Mouse (Mus musculus) embryonic facial prominence, embryonic 11.5 days (tissue): ENCODE results near the gene Abhd15. TPM values are rescaled to one million over a fixed set of nuclear protein-coding genes. Genes with fewer than 3 reads are reported as not detected.

ENCODE experiments used
- ATAC-seq: fragments of 200-750 bp; cut with Nextera tagmentation; replicated peaks from 2 replicates; pipeline ENCODE4 v1.8.0; 2017; ENCODE audit warnings: low read depth; ENCODE audit not compliant: insufficient number of reproducible peaks, low FRiP score, low TSS enrichment
- DNase-seq: peaks from one replicate; pipeline ENCODE4 v3.0.0-alpha.2; 2015; ENCODE audit warnings: low spot score
- H3K27ac ChIP-seq: fragments of 300-500 bp; sonication (generic); replicated peaks from 2 replicates; pipeline ENCODE4 v1.5.1; 2014; ENCODE audit warnings: mild to moderate bottlenecking, low read depth, low read length, control low read depth
- H3K27me3 ChIP-seq: fragments of 300-500 bp; sonication (generic); 2 replicates; pipeline ENCODE4 v1.6.1; 2014; ENCODE audit warnings: mild to moderate bottlenecking, low read length, moderate library complexity, mixed read lengths; ENCODE audit not compliant: control insufficient read depth, insufficient read depth
- H3K36me3 ChIP-seq: fragments of 300-500 bp; sonication (generic); replicated peaks from 2 replicates; pipeline ENCODE4 v1.6.1; 2014; ENCODE audit warnings: low read depth, mild to moderate bottlenecking, low read length, moderate library complexity, mixed read lengths; ENCODE audit not compliant: control insufficient read depth, insufficient read depth
- H3K4me1 ChIP-seq: fragments of 300-500 bp; sonication (generic); 2 replicates; pipeline ENCODE4 v1.6.1; 2014; ENCODE audit warnings: low read length, mixed read lengths; ENCODE audit not compliant: control insufficient read depth, insufficient read depth
- H3K4me2 ChIP-seq: fragments of 300-500 bp; sonication (generic); 2 replicates; pipeline ENCODE4 v1.6.1; 2014; ENCODE audit warnings: low read depth, mild to moderate bottlenecking, control low read depth, low read length, moderate library complexity
- H3K4me3 ChIP-seq: fragments of 300-500 bp; sonication (generic); 2 replicates; pipeline ENCODE4 v1.5.1; 2014; ENCODE audit warnings: low read depth, low read length, control low read depth
- H3K9ac ChIP-seq: fragments of 300-500 bp; sonication (generic); replicated peaks from 2 replicates; pipeline ENCODE4 v1.6.1; 2014; ENCODE audit warnings: mild to moderate bottlenecking, control low read depth, low read length
- H3K9me3 ChIP-seq: fragments of 300-500 bp; sonication (generic); replicated peaks from 2 replicates; pipeline ENCODE4 v1.6.1; 2016; ENCODE audit warnings: mild to moderate bottlenecking, low read length, inconsistent platforms, mixed read lengths; ENCODE audit not compliant: control insufficient read depth
- WGBS: fragments of 180-500 bp; shearing (Covaris S2); extraction: QIAGEN DNeasy Blood & Tissue Kit; methylation state at CpG from one replicate; pipeline ENCODE4 v1.1.7; 2014; 5-methylcytosine and 5-hydroxymethylcytosine counted together
- polyA plus RNA-seq: library from polyadenylated mRNA; unstranded; fragments of >200 nt; fragmentation: Nextera tagmentation; extraction: Ambion mirVana; gene quantifications from 2 replicates; pipeline ENCODE4 v1.2.1, GENCODE M21; 2014

Gene Abhd15
- polyA plus RNA-seq, 1 experiment from 2014 or later: 1.9 TPM

DNA sequence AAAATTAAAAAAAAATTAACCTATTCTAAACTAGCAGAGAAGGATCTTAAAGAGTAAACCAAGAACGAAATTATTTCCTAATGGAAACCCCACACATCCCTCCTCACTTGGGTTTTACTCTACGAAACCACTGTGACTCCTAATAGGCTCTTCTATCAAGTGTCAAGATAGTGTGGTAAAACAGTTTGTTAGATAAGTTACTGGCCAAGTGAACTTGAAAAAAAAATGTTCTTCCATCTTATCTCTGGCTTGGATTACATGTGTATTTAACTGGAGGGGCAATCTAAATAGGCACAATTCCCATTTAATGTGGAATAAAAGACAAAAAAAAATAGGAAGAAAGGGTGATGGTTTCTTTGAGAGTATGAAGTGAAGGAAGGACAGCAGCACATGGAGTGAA, 15.9 kb downstream of the Abhd15 start:
- no peaks in the 10 kb centered on the region for H3K9me3 ChIP-seq
- no peak for ATAC-seq
- no peak overlapping the region for H3K27ac ChIP-seq
- H3K27me3 ChIP-seq: no peaks in the 10 kb centered on the region
- no peak overlapping the region for H3K4me3 ChIP-seq
- H3K4me1 ChIP-seq: no peaks in the 10 kb centered on the region
- no peak for DNase-seq
- no peak overlapping the region for H3K4me2 ChIP-seq
- WGBS: 88% methylated on average over 2 of the region's 2 CpGs
- no peak overlapping the region for H3K9ac ChIP-seq
- H3K36me3 ChIP-seq: no peaks in the 10 kb centered on the region; the same call in 1 of the 2 replicates

DNA sequence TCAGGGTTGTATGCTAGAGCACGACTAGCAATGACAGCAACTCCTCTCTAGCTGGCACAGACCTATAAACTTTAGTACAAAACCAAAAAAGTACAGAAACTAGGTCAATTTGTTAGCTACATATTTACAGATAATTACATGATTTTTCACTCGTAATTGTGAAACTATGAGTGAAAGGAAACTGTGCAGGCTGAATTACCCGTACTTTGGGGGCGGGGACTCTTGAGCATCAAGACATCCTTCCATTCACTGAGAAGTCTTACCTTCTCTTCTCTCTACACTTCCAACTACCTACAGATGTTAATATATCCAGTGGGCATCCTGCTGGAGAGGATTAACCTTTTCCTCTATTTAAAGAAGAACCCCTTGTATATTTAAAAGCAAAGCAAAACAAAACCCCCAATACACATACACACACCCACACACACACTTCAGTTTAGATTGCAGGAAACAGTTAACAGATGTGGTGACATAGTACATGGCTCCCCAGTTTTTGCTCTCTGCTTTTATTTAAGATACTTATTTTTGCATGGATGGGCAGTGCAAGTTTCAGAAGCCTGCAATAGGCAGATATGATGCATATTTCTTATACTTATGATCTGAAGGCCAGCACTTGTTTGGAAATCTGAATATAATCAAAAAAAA, 17.4 kb downstream of the Abhd15 start:
- Histone ChIP-seq H3K4me3 (no peak overlapping the region), H3K4me1 (no peaks in the 10 kb centered on the region), H3K36me3 (no peaks in the 10 kb centered on the region; the same call in none of the 2 replicates), H3K27ac (no peak overlapping the region), H3K9me3 (no peaks in the 10 kb centered on the region), H3K9ac (no peak overlapping the region), H3K4me2 (no peak overlapping the region), H3K27me3 (no peaks in the 10 kb centered on the region)
- DNase-seq (no peak), ATAC-seq (no peak)
- WGBS: 84% methylated on average over 4 of the region's 4 CpGs

DNA sequence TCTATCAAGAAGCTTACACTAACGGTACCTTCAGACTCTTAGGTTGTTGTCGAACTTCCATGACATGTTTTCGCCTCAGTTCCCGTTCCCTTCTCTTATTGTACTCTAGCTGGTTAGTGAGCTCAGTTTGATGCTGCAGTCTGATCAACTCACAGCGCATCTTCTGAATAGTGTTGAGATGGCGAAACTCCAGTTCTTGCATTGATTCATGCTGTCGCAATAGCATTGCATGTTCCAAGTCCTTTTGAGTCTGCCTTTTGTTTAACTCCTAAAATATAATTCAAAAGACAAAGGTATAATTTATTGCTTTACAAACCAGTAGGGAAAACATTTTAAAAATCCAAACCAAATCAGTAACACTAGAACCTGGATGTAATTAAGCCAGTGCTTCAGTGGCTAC, 30.3 kb downstream of the Abhd15 start:
- no peak for DNase-seq
- Histone ChIP-seq H3K36me3 (peaks cover 9% of the 10 kb centered on the region; the same call in 1 of the 2 replicates), H3K27me3 (no peaks in the 10 kb centered on the region), H3K9me3 (no peaks in the 10 kb centered on the region), H3K4me1 (no peaks in the 10 kb centered on the region), H3K27ac (no peak overlapping the region), H3K9ac (no peak overlapping the region), H3K4me2 (no peak overlapping the region), H3K4me3 (no peak overlapping the region)
- 95% methylated on average over 7 of the region's 7 CpGs for WGBS
- ATAC-seq: no peak

DNA sequence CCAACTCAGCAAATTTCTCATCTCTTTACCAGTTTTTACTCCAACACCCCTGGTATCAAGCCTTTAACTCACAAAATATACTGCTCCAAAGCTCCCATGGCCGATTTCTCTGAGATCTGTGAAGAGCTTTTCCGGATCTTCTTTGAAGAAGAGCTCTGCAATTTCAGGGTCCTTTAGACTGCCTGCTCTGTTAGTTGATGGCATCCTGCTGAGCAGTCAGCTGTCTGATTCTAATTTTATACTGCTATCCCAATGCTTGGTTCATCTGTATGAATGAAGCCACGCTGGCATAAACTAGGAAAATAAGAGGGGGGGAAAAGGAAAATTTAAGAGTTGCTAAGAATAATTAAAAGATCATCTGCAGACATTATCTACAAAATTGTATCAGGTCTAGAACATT, 70.3 kb downstream of the Abhd15 start:
- Histone ChIP-seq H3K9ac (no peak overlapping the region), H3K36me3 (peaks cover 2% of the 10 kb centered on the region; the same call in 1 of the 2 replicates), H3K4me2 (no peak overlapping the region), H3K4me3 (no peak overlapping the region), H3K9me3 (no peaks in the 10 kb centered on the region), H3K27ac (no peak overlapping the region), H3K4me1 (no peaks in the 10 kb centered on the region), H3K27me3 (no peaks in the 10 kb centered on the region)
- ATAC-seq: no peak
- no peak for DNase-seq
- WGBS: 94% methylated on average over 3 of the region's 3 CpGs

Other genes with a start within 250 kb of the Abhd15 start
- 0.25 and 0.43 TPM in 2 replicates for gene Coro6, start 52.7 kb upstream of the Abhd15 start, polyA plus RNA-seq
- gene Ankrd13b, start 25.4 kb upstream of the Abhd15 start, polyA plus RNA-seq: 7.9 and 8.5 TPM in 2 replicates
- 11.9 and 12.4 TPM in 2 replicates for gene Git1, start 21.6 kb upstream of the Abhd15 start, polyA plus RNA-seq
- gene Trp53i13, start 859 bp downstream of the Abhd15 start, polyA plus RNA-seq: 31.0 and 35.5 TPM in 2 replicates
- gene Gm10392, start 4.1 kb downstream of the Abhd15 start, polyA plus RNA-seq: 0.14 TPM in 1 of 2 replicates, not detected in the other
- gene Taok1, start 92.7 kb downstream of the Abhd15 start, polyA plus RNA-seq: 15.1 and 15.3 TPM in 2 replicates
- 4.1 and 4.8 TPM in 2 replicates for gene Nufip2, start 171.0 kb downstream of the Abhd15 start, polyA plus RNA-seq
- gene Cryba1, start 210.2 kb downstream of the Abhd15 start, polyA plus RNA-seq: 10.6 and 60.0 TPM in 2 replicates
- 12.3 and 14.5 TPM in 2 replicates for gene Myo18a, start 248.1 kb downstream of the Abhd15 start, polyA plus RNA-seq